Mouse (Mus musculus): Measurements from ENCODE around the gene Ahcyl2.

DNA sequence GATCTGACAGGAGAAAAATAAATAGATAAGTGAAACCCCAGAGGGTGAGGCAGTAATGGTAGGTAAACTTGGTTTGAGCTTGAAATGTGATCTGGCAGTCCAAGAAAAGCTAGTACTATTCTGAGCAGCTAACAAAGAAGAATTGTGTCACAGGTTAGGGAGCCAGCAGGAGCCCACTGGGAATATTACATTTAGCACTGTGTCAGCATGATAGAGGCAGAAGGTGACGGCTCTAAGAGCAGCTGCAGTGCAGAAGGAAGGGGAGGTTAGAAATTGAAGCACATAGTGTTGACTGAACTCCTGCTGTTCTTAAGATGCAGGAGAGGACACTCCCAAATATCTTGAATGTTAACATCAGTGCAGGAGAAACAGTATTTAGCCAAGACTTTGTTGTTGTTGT, 54.0 kb downstream of the Ahcyl2 start:
- TF ChIP-seq CTCF (IDR thresholded peaks at IDR 0.05) (no peak), EP300 (IDR thresholded peaks at IDR 0.05) (no peak)

Measured in lung, postnatal 0 days (tissue).